Mouse (Mus musculus) forebrain, postnatal 0 days (tissue): Measurements from ENCODE around the gene Agtpbp1. TPM values are rescaled to one million over a fixed set of nuclear protein-coding genes. Genes with fewer than 3 reads are reported as not detected.
"Not testable (repeated sequence)": the region's sequence is repeated elsewhere in the genome, so short reads cannot be mapped to it uniquely, and the experiment has no call there.

Experiments
- ATAC-seq: fragments of 200-750 bp; cut with Nextera tagmentation; 2 replicates; pipeline ENCODE4 v1.8.0; 2017; ENCODE audit warnings: mild to moderate bottlenecking, moderate library complexity
- DNase-seq: peaks from one replicate; pipeline ENCODE4 v3.0.0-alpha.2; 2015
- H3K27ac ChIP-seq: fragments of 300-500 bp; sonication (generic); 2 replicates; pipeline ENCODE4 v1.5.1; 2014; ENCODE audit warnings: low read depth, mild to moderate bottlenecking, antibody characterized with exemption, low read length, moderate library complexity, mixed read lengths
- H3K27me3 ChIP-seq: fragments of 300-500 bp; sonication (generic); 2 replicates; pipeline ENCODE4 v1.6.1; 2014; ENCODE audit warnings: mild to moderate bottlenecking, low read length, mixed read lengths; ENCODE audit not compliant: insufficient read depth
- H3K36me3 ChIP-seq: fragments of 300-500 bp; sonication (generic); 2 replicates; pipeline ENCODE4 v1.6.1; 2014; ENCODE audit warnings: mild to moderate bottlenecking, moderate library complexity; ENCODE audit not compliant: insufficient read depth
- H3K4me1 ChIP-seq: fragments of 300-500 bp; sonication (generic); 2 replicates; pipeline ENCODE4 v1.6.1; 2014; ENCODE audit warnings: antibody characterized with exemption; ENCODE audit not compliant: insufficient read depth
- H3K4me2 ChIP-seq: fragments of 300-500 bp; sonication (generic); 2 replicates; pipeline ENCODE4 v1.6.1; 2014; ENCODE audit warnings: low read depth, mild to moderate bottlenecking, moderate library complexity
- H3K4me3 ChIP-seq: fragments of 300-500 bp; sonication (generic); 2 replicates; pipeline ENCODE4 v1.5.1; 2014; ENCODE audit warnings: low read depth, low read length, mixed read lengths
- H3K9ac ChIP-seq: fragments of 300-500 bp; sonication (generic); 2 replicates; pipeline ENCODE4 v1.6.1; 2014; ENCODE audit warnings: mild to moderate bottlenecking
- H3K9me3 ChIP-seq: fragments of 300-500 bp; sonication (generic); 2 replicates; pipeline ENCODE4 v1.6.1; 2016; ENCODE audit warnings: low read length
- CTCF ChIP-seq: sonication (generic); IDR thresholded peaks from 2 replicates; pipeline ENCODE4 v1.5.1; 2016; ENCODE audit warnings: antibody characterized with exemption, control low read depth, low read depth
- WGBS: fragments of 180-500 bp; shearing (Covaris S2); extraction: QIAGEN DNeasy Blood & Tissue Kit; methylation state at CpG from one replicate; pipeline ENCODE4 v1.1.7; 2014; 5-methylcytosine and 5-hydroxymethylcytosine counted together
- polyA plus RNA-seq: library from polyadenylated mRNA; unstranded; fragments of >200 nt; fragmentation: Nextera tagmentation; extraction: Ambion mirVana; gene quantifications from 2 replicates; pipeline ENCODE4 v1.2.1, GENCODE M21; 2015
- total RNA-seq: library from RNA; depleted of rRNA; stranded (reverse); fragments of >200 nt; gene quantifications from 2 replicates; pipeline ENCODE4 v1.2.3, GENCODE M21; 2014

Agtpbp1 gene
- total and polyA plus RNA-seq, 2 experiments from 2014 or later = 65.1 to 160 TPM

GRCm38 (mm10) chr13:59603096-59603495 lies 18.1 kb upstream of the Agtpbp1 start:
- Histone ChIP-seq H3K9me3 (no peaks in the 10 kb centered on the region), H3K9ac (no peak overlapping the region)
- 97% methylated on average over 5 of the region's 5 CpGs for WGBS

GRCm38 (mm10) chr13:59592630-59593029 lies 7.6 kb upstream of the Agtpbp1 start:
- Histone ChIP-seq H3K9me3 (no peaks in the 10 kb centered on the region), H3K9ac (no peak overlapping the region), H3K4me1 (peaks cover 5% of the 10 kb centered on the region; the same call in 1 of the 2 replicates), H3K27me3 (no peaks in the 10 kb centered on the region), H3K36me3 (peaks cover 58% of the 10 kb centered on the region), H3K4me3 (no peak overlapping the region), H3K27ac (no peak overlapping the region), H3K4me2 (no peak overlapping the region)
- WGBS = 94% methylated on average over 1 of the region's 1 CpGs
- no peak for ATAC-seq
- DNase-seq = no peak
- TF ChIP-seq CTCF = no peak

More at GRCm38 (mm10) chr13:59603096-59603495, 18.1 kb upstream of the Agtpbp1 start:
- Histone ChIP-seq H3K27ac (no peak overlapping the region), H3K4me3 (no peak overlapping the region), H3K4me1 (no peaks in the 10 kb centered on the region), H3K27me3 (no peaks in the 10 kb centered on the region), H3K36me3 (peaks cover 76% of the 10 kb centered on the region), H3K4me2 (no peak overlapping the region)
- no peak for ATAC-seq
- no peak for DNase-seq
- TF ChIP-seq CTCF = no peak

- ATAC-seq, H3K9me3 ChIP-seq: not testable (repeated sequence)
These were observed 7.0 kb upstream of the Agtpbp1 start for GRCm38 (mm10) chr13:59592058-59592457.

GRCm38 (mm10) chr13:59590691-59591090 lies 5.7 kb upstream of the Agtpbp1 start:
- Histone ChIP-seq H3K27me3 (no peaks in the 10 kb centered on the region), H3K9me3 (no peaks in the 10 kb centered on the region), H3K4me2 (no peak overlapping the region), H3K4me3 (no peak overlapping the region), H3K27ac (no peak overlapping the region), H3K9ac (no peak overlapping the region), H3K4me1 (peaks cover 17% of the 10 kb centered on the region), H3K36me3 (peaks cover 52% of the 10 kb centered on the region)
- WGBS = 94% methylated on average over 4 of the region's 4 CpGs
- no peak for TF ChIP-seq CTCF
- ATAC-seq = no peak
- no peak for DNase-seq

More at GRCm38 (mm10) chr13:59592058-59592457, 7.0 kb upstream of the Agtpbp1 start:
- not testable (repeated sequence) for H3K4me3 ChIP-seq, H3K27me3 ChIP-seq, DNase-seq, H3K4me1 ChIP-seq, H3K4me2 ChIP-seq, H3K9ac ChIP-seq, H3K27ac ChIP-seq
- peaks cover 60% of the 10 kb centered on the region for H3K36me3 ChIP-seq
- WGBS = 92% methylated on average over 3 of the region's 3 CpGs

GRCm38 (mm10) chr13:59589672-59590071 lies 4.6 kb upstream of the Agtpbp1 start:
- no peak for ATAC-seq
- Histone ChIP-seq H3K9ac (no peak overlapping the region), H3K4me2 (no peak overlapping the region), H3K4me1 (peaks cover 17% of the 10 kb centered on the region), H3K4me3 (no peak overlapping the region), H3K27ac (no peak overlapping the region), H3K27me3 (no peaks in the 10 kb centered on the region), H3K36me3 (peaks cover 48% of the 10 kb centered on the region), H3K9me3 (no peaks in the 10 kb centered on the region)
- no peak for DNase-seq
- 80% methylated on average over 4 of the region's 4 CpGs for WGBS
- no peak for TF ChIP-seq CTCF

GRCm38 (mm10) chr13:59587201-59587600 lies 2.2 kb upstream of the Agtpbp1 start:
- H3K4me1 ChIP-seq = peaks cover 17% of the 10 kb centered on the region
- H3K36me3 ChIP-seq = peaks cover 34% of the 10 kb centered on the region
- peak overlapping the region; percentile 96; the same call in 1 of the 2 replicates for H3K4me2 ChIP-seq
- H3K9me3 ChIP-seq = no peaks in the 10 kb centered on the region
- ATAC-seq = no peak
- H3K27ac ChIP-seq = no peak overlapping the region
- no peak for TF ChIP-seq CTCF
- H3K9ac ChIP-seq = peak overlapping the region; percentile 28
- no peaks in the 10 kb centered on the region for H3K27me3 ChIP-seq
- WGBS = 99% methylated on average over 2 of the region's 2 CpGs
- no peak for DNase-seq
- no peak overlapping the region for H3K4me3 ChIP-seq

GRCm38 (mm10) chr13:59585648-59586005 lies 600 bp upstream of the Agtpbp1 start:
- Histone ChIP-seq H3K36me3 (peaks cover 18% of the 10 kb centered on the region), H3K4me2 (peak overlapping the region; percentile 96), H3K9me3 (no peaks in the 10 kb centered on the region), H3K4me1 (peaks cover 17% of the 10 kb centered on the region), H3K27me3 (no peaks in the 10 kb centered on the region), H3K27ac (peak overlapping the region; percentile 90), H3K9ac (peak overlapping the region; percentile 84), H3K4me3 (peak overlapping the region; percentile 92)
- TF ChIP-seq CTCF = no peak
- ATAC-seq = no peak
- 2% methylated on average over 28 of the region's 28 CpGs for WGBS
- peak; percentile 40 for DNase-seq
